Mouse (Mus musculus) CD4-positive, CD25-positive, alpha-beta regulatory T cell, adult 2 months (primary cell): ENCODE results near the gene Desi2.
"Not testable (repeated sequence)": the region's sequence is repeated elsewhere in the genome, so short reads cannot be mapped to it uniquely, and the experiment has no call there.

Experiments
- DNase-seq: peaks from one replicate; pipeline ENCODE4 v3.0.0-alpha.2; 2012; ENCODE audit warnings: low read depth, low spot score

Desi2 gene

DNA sequence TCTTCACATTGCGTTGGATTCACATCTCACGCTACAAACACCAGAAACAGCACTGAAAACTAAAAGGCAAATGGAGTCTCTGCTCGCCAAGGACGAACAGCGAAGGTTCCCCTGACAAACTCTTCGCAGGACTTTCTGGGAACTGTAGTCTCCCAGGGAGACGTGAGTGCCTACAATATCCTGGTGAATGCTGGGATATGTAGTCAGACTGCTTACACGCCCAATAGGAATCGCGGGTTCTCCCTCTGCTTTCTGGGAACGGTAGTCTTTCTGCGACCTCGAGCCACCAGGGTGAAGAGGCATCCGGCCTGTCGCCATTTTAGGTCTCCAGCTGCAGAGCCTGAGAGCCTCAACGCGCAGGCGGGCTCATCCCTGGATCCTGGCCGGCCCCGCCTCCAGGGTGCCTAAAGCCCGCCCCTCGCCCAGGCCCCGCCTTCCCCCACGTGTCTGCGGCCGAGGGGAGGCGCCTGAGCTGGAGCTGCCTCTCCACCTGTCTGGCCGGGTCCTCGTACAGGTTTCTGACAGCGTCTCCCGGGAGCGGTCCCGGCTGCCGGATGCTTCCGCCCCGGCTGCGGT is at the start of gene Desi2:
Gene Desi2 (plus strand): TSS at position 202 of the 576 bp plus-strand sequence.
- peak; percentile 97 for DNase-seq

DNA sequence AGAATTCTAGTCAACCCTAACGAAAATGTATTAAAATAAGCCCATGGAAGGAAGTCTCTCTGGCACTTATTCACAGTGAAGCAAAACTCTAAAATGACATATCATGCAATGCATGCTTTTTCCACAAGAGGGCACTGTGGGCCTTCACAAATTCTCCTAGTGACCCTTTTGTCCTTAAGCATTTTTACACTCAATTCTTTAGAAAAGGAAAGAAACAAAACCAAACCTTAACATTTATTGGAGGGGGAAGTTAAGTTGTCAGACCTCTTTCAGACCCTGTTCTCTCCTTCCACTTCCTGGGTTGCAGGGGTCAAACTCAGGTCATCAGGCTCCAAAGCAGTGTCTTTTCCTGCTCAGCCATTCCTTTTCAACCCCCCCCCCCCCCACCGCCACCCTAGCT is 40.7 kb upstream of the Desi2 start:
- DNase-seq = not testable (repeated sequence)

DNA sequence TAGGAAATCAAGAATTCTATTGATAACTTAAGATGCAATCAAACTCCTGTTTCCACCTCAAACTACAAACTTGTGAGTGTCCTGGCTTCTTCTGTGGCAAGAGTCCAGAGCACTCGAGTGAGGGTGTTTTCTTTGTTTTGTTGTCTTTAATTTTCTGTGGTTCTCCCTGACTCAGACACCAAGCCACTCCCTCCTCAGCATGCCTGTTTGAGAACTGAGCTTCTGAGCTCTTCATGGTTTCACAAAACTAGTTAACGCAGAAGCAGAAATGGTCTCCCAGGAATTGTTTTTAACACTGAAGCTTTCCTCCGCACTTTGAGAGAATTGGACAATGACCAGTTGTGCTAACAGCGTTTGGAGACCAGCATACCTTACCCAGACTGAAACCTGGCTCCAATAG is 40.3 kb upstream of the Desi2 start:
- not testable (repeated sequence) for DNase-seq

DNA sequence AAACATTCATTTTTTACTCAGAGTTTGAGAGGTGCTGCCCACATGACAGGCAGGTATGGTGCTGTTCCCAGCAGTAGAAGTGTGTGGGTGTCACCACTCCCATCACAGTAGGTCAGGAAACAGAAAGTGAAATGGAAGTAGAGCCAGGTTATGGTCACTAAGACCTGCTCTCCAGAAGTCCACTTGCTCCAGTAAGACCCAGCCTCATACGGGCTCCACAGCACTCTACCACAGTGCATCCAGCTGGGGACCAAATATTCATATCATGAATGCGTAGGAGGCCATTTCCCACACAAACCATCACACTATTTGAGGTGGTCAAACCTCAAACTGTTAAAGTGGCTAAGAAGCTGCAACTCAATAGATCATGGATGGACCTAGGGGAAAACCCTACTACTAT is 5.0 kb upstream of the Desi2 start:
- peak; percentile 29 for DNase-seq

DNA sequence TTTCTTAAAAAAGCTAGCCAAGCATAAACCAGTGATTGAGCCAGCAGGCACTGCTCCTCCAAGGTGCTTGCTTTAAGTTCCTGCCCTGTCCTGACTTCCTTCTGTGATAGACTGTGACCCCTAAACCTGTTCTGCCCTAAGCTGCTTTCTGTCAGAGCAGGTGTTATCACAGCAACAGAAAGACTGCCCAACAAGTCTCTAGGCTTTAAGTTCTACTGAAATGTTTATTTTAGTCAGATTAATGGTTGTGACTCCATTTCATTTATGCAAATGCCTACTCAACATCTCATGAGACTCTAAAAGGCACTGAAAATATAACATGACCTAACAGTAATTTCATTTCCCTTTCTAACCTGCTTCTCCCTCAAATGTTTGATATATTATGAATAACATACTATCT is 1.6 kb upstream of the Desi2 start:
- DNase-seq = no peak

DNA sequence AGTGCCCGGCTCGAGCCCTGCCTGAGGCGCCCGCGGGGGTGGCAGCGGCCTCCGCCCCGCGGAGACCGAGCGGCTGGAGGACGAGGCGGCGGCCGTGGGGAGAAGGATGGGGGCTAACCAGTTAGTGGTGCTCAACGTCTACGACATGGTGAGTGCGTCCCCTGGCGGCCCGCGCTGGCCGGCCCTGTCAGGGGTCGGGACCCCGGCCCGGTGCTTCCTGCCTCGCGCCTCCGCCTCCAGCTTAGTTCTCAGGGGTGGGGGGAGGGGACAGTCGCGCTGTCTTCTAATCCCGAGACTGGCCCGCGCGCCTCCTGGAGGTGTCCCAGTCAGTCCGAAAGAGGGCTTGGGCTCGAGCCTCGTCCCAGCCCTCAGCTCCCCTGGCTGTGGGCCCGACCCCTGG is 593 bp downstream of the Desi2 start:
- DNase-seq = peak; percentile 82

DNA sequence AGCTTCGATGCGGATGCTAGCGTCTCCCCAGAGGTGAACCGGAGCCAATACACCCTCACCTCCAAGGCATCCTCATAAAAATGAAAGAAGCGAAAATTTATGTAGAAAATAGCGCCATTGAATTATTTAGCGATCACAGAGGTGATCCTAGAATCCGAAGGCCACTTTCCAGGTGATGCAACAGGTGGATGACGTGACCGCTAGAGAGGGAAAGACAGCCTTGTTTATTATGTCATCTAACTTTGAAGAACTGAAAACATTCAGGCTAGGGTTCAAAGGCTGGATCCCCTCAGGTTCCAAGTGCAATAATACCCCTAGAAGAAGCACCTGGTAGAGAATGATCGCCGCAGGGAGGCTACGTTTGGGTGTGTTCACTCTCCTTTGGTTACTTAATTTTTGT is 1.2 kb downstream of the Desi2 start:
- DNase-seq = peak; percentile 35

DNA sequence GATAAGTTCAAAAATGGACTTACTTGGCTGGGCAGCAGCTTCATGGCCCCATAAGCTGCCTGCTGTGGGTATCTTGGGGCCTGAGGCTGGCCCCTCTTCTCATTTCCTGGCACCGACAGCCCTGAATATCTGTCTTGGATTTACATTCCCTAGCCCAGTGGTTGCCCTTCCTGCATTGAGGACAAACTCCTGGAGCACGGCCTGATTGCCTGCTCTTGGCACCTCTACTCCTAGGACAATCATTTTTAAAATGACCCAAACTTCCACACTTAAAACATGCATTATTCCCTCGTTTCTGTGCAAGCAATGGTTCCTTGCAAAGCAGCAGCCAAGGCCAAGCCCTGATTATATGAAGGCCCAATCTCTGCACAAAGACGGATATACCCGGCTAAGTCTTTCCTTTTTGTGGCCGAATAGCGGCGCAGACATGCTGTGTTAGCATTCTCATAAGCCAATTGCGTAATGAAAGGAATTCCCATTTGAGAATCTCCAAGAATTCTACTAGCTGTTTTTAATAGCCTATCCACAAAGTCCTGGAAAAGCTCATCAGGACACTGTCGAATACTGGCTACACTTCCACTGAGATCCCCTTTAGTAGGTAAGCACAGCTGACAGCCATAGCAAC is 18.6 kb downstream of the Desi2 start:
- DNase-seq = no peak

DNA sequence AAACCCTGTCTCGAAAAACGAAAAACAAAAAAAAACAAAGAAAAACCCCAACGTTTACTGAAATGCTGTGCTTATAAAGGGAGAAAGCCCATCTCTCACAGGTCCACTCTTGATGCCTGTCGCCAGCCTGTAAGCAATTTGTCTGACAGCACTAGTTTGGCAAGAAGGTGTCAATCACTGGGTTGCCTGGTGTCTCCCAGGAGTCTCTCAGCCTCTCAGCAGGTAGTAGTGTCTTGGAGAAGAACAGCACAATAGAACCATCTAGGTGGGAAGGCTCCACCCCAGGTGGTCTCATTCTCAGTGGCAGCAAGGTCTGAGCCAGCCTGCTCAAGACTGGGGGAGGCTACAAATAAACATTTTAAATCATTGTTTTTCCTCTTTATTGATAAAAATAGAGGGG is 20.6 kb downstream of the Desi2 start:
- not testable (repeated sequence) for DNase-seq

DNA sequence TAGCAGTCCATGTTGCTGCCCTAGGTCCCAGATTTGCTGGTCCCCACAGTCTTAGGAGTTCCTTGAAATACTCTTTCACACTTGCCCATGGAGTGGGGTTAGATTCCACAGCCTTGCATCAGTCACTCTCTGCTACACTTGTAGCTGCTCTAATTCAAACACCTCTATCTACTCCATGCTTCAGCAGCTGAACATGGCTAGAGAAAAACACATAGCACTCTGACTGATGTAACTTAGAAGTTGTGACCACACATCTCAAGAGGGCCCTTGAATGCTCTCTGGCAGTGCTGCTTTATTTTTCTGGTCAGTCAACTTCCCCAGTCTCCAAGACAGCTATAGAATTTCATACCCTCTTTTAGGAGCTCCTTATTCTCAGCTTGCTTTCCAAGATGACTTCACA is 22.7 kb downstream of the Desi2 start:
- DNase-seq = no peak

DNA sequence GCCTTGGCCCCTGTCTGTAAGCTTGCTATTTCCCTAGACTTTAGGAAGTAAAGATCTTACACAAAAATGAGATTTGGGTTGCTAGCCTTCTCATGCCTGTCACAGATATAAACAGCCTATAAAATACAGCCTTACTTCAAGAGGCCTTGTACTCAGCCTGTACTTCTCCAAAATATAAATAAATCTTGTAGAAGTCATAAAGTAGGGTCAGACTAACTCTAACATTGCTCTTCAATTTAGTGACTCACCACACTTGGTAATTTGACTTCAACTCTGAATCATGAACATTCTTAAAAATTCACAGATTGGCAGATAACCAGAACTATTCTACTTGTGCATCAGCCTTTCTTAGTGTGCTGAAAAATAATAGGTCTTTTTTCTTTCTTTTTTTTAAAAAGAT is 29.9 kb downstream of the Desi2 start:
- no peak for DNase-seq

DNA sequence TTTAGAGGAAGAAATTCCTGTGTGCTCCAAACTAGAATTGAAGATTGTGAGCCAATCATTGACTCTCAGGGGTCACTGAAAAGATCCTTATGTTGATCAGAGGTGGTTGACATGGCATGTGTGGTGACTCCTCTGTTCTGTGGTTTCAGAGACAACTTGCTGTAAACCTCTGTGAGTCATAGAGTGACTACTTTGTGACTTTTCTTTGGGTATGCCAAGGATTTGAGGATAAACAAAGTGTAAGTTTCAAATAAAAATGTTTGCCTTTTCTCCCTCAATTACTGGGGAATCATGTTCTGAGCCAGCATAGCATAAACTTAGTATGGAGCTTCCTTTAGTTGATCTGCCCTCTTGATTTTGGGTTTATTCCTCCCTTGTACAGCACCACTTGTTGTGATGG is 31.1 kb downstream of the Desi2 start:
- DNase-seq = no peak

DNA sequence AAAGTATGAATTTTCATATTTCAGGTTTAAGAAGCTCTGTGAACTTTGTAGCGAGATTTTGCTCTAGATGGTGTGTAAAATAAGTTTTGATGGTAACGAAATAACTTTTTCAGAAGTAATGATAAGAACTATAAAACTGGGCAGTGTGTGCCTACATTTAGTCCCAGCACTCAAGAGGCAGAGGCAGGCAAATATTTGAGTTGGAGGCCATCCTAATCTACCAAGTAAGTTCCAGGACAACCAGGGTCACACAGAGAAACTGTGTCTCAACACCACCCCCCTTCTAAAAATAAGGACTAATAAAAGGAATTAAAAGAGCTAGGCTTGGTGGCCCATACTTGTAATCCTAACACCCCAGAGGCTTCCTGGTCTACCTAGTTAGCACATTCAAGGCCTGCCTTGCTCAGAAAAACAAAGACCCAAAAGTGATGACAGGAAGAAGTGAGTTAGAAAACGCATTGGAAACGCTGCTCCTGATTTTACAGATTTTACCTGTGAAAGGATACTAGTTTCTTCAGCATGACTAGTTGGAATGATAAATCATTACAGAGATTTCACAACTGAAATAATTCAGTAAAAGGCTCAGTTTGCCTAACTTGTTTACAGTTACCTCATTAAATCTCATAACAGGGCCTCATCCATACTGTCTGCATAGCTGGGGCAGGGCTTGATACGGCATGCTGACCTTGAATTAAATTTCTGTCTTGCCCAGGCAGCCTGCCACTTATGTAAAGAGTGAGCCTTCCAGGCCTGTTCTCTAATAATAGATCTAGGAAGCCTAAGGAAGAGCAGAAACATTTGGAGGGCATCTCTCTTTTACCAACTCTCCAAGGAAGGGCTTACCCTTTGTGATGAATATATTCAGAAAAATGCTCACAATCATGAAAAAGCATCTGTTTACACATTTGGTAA is 32.2 kb downstream of the Desi2 start:
- DNase-seq = no peak

DNA sequence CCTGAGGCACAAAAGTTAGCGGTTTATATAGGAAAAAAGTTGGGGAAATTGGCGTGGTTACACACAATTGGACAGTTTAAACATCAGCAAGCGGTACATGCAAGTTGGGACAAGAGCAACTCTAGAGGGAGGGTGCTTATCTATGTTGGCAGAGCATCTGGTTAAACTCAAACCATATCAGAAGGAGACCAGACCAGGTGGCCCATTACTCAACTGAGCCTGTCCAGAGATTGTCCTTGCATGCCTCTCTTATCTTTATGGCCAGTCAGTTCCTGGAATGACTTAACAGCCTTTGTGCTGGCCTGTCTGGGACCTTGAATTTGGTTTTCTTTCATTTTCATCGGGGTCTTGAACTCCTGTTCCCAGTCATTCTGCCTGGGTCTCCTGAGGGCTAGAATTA is 41.7 kb downstream of the Desi2 start:
- not testable (repeated sequence) for DNase-seq

DNA sequence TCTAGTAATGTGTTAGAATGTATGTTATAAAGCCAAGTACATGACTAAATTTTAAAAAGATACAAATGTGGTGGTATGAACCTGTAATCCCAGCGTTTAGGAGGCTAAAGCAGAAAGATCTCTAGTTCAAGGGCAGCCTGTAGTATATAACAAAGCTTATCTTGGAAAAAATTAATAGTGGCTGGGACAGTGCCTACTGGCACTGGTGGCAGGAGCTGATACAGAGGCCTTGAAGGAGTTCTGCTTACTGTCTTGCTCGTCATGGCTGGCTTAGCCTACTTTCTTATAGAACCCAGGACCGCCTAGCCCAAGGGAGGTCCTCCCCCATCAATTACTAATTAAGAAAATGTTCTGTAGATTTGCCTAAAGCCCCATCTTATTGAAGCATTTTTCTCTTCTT is 46.9 kb downstream of the Desi2 start:
- no peak for DNase-seq

DNA sequence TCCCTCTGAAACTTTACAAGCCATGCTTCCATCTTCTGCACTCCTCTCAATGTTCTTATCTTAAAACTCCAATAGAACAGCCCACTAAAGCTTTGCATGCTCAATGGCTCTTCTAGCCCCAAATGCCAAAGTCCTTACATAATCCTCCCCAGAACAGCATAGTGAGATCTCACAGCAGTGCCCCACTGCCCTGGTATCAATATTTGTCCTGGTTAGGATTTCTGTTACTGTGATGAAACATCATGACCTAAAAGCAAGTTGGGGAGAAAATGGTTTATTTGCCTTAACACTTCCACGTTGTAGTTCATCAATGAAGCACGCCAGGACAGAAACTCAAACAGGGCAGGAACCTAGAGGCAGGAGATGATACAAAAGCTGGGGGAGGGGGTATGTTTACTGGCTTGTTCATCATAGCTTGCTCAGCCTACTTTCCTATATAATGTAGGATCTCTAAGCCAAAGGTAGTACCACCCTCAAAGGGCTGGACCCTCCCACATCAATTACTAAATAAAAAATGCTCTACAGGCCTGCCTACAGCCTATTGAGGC is 48.8 kb downstream of the Desi2 start:
- no peak for DNase-seq

DNA sequence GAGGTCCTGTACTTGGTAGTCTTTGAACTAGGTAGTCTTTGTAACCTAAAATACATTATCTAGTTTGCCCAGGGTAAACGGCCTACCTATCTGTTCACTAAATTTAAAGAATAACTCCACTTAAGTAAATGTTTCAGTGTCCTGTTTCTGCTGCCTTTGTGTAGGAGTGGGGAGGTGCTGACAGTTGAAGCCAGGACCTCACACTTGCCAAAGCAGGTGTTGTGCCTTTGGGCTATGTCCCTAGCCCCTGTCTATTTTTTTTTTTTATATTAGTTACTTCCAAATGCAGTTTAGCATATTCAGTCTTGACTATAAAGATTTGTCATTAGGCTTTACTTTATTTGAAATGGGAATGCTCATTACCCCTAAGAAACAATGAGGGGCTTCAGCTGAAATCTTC is 51.5 kb downstream of the Desi2 start:
- no peak for DNase-seq

DNA sequence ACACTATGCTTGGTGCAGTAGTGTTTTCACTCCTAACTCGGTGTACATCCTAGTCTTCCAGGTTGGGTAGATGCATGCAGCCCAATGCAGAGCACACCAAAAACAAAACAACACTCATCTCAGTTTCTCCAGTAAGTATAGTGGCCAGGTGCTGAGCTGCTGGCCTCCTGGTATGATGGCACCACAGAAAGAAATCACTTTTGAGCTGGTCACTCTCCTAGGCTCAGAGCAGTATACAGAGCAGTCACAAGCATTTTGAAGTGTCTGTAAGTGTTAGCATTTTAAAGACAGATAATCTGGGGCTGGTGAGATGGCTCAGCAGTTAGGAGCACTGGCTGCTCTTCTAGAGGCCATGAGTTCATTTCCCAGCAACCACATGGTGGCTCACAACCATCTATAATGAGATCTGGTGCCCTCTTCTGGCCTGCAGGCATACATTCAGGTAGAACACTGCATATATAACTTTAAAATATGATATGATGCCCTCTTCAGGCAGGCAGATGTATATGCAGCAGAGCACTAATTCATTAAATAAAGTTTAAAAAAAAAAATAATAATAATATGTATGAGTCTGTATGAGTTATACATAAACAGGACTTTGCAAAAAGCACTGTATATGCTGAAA is 54.8 kb downstream of the Desi2 start:
- peak; percentile 51 for DNase-seq

DNA sequence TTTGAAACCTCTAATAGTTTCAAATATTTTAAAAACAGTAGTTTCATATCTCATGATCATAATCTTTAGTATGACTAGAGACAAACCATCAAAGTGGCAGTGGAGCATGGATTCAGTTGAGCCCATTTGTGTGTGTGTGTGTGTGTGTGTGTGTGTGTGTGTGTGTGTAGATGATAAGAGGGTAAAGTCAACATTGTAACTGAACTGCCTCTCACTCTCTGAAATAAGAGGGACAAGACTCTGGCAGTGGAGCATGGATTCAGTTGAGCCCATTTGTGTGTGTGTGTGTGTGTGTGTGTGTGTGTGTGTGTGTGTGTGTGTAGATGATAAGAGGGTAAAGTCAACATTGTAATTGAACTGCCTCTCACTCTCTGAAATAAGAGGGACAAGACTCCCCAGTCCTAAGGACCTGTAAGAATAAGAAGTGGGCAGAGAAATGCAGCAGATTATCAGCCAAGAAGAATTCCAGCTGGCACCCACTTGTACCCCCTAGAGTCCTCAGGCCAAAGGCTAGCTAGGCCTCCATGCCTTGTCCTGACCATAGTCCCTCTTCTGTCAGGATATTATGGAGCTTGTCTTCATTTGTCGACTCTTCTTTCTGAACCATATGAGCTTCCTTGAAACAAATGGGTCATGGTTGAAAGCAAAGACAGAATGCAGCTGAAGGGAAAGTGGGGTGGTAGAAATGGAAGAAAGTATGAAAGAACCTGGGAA is 61.0 kb downstream of the Desi2 start:
- no peak for DNase-seq

DNA sequence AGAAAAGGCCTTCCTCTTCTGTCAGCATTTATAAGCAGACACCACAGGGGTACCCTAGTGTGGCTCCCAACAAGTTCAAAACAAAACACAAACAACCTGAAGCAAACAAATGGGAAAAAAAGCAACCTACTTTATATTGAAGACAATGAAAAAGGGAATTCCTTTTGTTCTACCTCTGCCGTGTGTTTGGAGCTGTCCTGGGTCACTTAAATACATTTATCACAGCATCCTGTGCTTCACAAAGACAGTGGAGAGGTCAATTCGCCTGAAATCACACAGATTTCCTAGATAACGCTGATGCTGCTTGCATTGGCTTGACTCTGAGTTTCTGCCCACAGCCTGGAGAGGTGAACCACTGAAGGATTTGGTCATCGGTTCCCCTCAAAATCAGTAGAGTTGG is 67.4 kb downstream of the Desi2 start:
- DNase-seq = no peak

DNA sequence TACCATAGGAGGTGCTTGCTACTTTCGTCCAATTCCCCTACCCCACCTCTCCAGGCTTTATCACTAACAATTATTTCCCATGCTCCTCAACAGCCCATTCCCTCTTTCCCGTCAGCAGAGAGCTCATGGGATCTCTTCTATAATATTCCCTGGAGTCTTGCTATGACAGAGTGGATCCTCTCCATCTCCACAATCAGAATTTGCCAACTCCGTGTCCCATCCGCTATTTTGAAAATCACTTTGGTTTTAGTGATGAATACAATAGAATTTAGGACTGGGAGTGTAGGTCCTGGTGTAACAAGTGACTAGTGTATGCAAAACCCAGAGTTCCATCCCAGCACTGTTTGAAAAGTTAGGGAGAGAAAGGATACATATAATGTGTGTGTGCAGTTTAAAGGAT is 69.1 kb downstream of the Desi2 start:
- DNase-seq = no peak
